Mouse (Mus musculus): ENCODE measurements at regions not wholly inside any gene's neighbourhood (a gene's known extent, or its start where the extent isn't known, plus 50 kb on each side); places are given as distances from the start of the nearest gene placed in this dataset.

GRCm38 (mm10) chr2:131642456-131642855 is 80.4 kb upstream of the Adra1d start:
- Histone ChIP-seq H3K27me3 (ENCODE audit: insufficient read depth, low read length) (0 out of 2 replicates have a peak, but pooled peaks cover 2% of the 10 kb centered on the region), H3K4me1 (ENCODE audit: insufficient read depth, low read depth, low read length) (no peaks in the 10 kb centered on the region), H3K4me3 (ENCODE audit: low read depth, low read length) (no peak overlapping the region), H3K9me3 (replicated peaks) (no peaks in the 10 kb centered on the region), H3K36me3 (replicated peaks) (no peaks in the 10 kb centered on the region)
- ATAC-seq (ENCODE audit: extremely low read depth, insufficient number of reproducible peaks, low FRiP score, poor library complexity, severe bottlenecking): no peak
- TF ChIP-seq CTCF (IDR thresholded peaks at IDR 0.05; ENCODE audit: low read depth, low read length) (no peak), GATA1 (IDR thresholded peaks at IDR 0.05; ENCODE audit: borderline replicate concordance, low read length) (no peak), GATA2 (IDR thresholded peaks at IDR 0.05; ENCODE audit: borderline replicate concordance, low read depth, low read length) (no peak), TAL1 (conservative IDR thresholded peaks at IDR 0.05; ENCODE audit: low read depth, low read length) (no peak), POLR2AphosphoS5 (IDR thresholded peaks at IDR 0.05; ENCODE audit: insufficient replicate concordance, low read depth, low read length) (no peak)
- DNase-seq (ENCODE audit: low spot score): no peak

GRCm38 (mm10) chr2:131638996-131639605 is 77.0 kb upstream of the Adra1d start:
- no peaks in the 10 kb centered on the region for H3K36me3 ChIP-seq (replicated peaks)
- 0 out of 2 replicates have a peak, but pooled peaks cover 2% of the 10 kb centered on the region for H3K27me3 ChIP-seq (ENCODE audit: insufficient read depth, low read length)
- H3K4me3 ChIP-seq (ENCODE audit: low read depth, low read length): no peak overlapping the region
- H3K9me3 ChIP-seq (replicated peaks): no peaks in the 10 kb centered on the region
- ATAC-seq (ENCODE audit: extremely low read depth, insufficient number of reproducible peaks, low FRiP score, poor library complexity, severe bottlenecking): no peak
- DNase-seq (ENCODE audit: low spot score): no peak
- TF ChIP-seq GATA2 (IDR thresholded peaks at IDR 0.05; ENCODE audit: borderline replicate concordance, low read depth, low read length) (no peak), TAL1 (conservative IDR thresholded peaks at IDR 0.05; ENCODE audit: low read depth, low read length) (no peak), CTCF (IDR thresholded peaks at IDR 0.05; ENCODE audit: low read depth, low read length) (no peak), GATA1 (IDR thresholded peaks at IDR 0.05; ENCODE audit: borderline replicate concordance, low read length) (no peak), POLR2AphosphoS5 (IDR thresholded peaks at IDR 0.05; ENCODE audit: insufficient replicate concordance, low read depth, low read length) (no peak)
- H3K4me1 ChIP-seq (ENCODE audit: insufficient read depth, low read depth, low read length): peaks cover 3% of the 10 kb centered on the region; the same call in 1 of the 2 replicates

GRCm38 (mm10) chr2:131635791-131636190 is 73.7 kb upstream of the Adra1d start:
- Histone ChIP-seq H3K36me3 (replicated peaks) (no peaks in the 10 kb centered on the region), H3K27me3 (ENCODE audit: insufficient read depth, low read length) (no peaks in the 10 kb centered on the region), H3K9me3 (replicated peaks) (no peaks in the 10 kb centered on the region), H3K4me3 (ENCODE audit: low read depth, low read length) (no peak overlapping the region), H3K4me1 (ENCODE audit: insufficient read depth, low read depth, low read length) (peaks cover 3% of the 10 kb centered on the region; the same call in 1 of the 2 replicates)
- TF ChIP-seq TAL1 (conservative IDR thresholded peaks at IDR 0.05; ENCODE audit: low read depth, low read length) (no peak), GATA1 (IDR thresholded peaks at IDR 0.05; ENCODE audit: borderline replicate concordance, low read length) (no peak), CTCF (IDR thresholded peaks at IDR 0.05; ENCODE audit: low read depth, low read length) (no peak), GATA2 (IDR thresholded peaks at IDR 0.05; ENCODE audit: borderline replicate concordance, low read depth, low read length) (no peak), POLR2AphosphoS5 (IDR thresholded peaks at IDR 0.05; ENCODE audit: insufficient replicate concordance, low read depth, low read length) (no peak)
- ATAC-seq (ENCODE audit: extremely low read depth, insufficient number of reproducible peaks, low FRiP score, poor library complexity, severe bottlenecking) (no peak), DNase-seq (ENCODE audit: low spot score) (no peak)

GRCm38 (mm10) chr2:131617916-131618315 is 55.8 kb upstream of the Adra1d start:
- ATAC-seq (ENCODE audit: extremely low read depth, insufficient number of reproducible peaks, low FRiP score, poor library complexity, severe bottlenecking) (no peak), DNase-seq (ENCODE audit: low spot score) (no peak)
- Histone ChIP-seq H3K36me3 (replicated peaks) (no peaks in the 10 kb centered on the region), H3K4me3 (ENCODE audit: low read depth, low read length) (no peak overlapping the region), H3K27me3 (ENCODE audit: insufficient read depth, low read length) (no peaks in the 10 kb centered on the region), H3K9me3 (replicated peaks) (no peaks in the 10 kb centered on the region), H3K4me1 (ENCODE audit: insufficient read depth, low read depth, low read length) (no peaks in the 10 kb centered on the region)
- TF ChIP-seq TAL1 (conservative IDR thresholded peaks at IDR 0.05; ENCODE audit: low read depth, low read length) (no peak), GATA1 (IDR thresholded peaks at IDR 0.05; ENCODE audit: borderline replicate concordance, low read length) (no peak), GATA2 (IDR thresholded peaks at IDR 0.05; ENCODE audit: borderline replicate concordance, low read depth, low read length) (no peak), POLR2AphosphoS5 (IDR thresholded peaks at IDR 0.05; ENCODE audit: insufficient replicate concordance, low read depth, low read length) (no peak), CTCF (IDR thresholded peaks at IDR 0.05; ENCODE audit: low read depth, low read length) (no peak)

GRCm38 (mm10) chr2:131612486-131612885 is 50.4 kb upstream of the Adra1d start:
- Histone ChIP-seq H3K4me1 (ENCODE audit: insufficient read depth, low read depth, low read length) (no peaks in the 10 kb centered on the region), H3K4me3 (ENCODE audit: low read depth, low read length) (no peak overlapping the region), H3K27me3 (ENCODE audit: insufficient read depth, low read length) (no peaks in the 10 kb centered on the region), H3K36me3 (replicated peaks) (no peaks in the 10 kb centered on the region), H3K9me3 (replicated peaks) (no peaks in the 10 kb centered on the region)
- no peak for TF ChIP-seq CTCF (IDR thresholded peaks at IDR 0.05; ENCODE audit: low read depth, low read length)
- no peak for TF ChIP-seq GATA2 (IDR thresholded peaks at IDR 0.05; ENCODE audit: borderline replicate concordance, low read depth, low read length)
- TF ChIP-seq POLR2AphosphoS5 (IDR thresholded peaks at IDR 0.05; ENCODE audit: insufficient replicate concordance, low read depth, low read length): no peak
- no peak for TF ChIP-seq GATA1 (IDR thresholded peaks at IDR 0.05; ENCODE audit: borderline replicate concordance, low read length)
- TF ChIP-seq TAL1 (conservative IDR thresholded peaks at IDR 0.05; ENCODE audit: low read depth, low read length): no peak
- ATAC-seq (ENCODE audit: extremely low read depth, insufficient number of reproducible peaks, low FRiP score, poor library complexity, severe bottlenecking) (no peak), DNase-seq (ENCODE audit: low spot score) (no peak)
